Mouse (Mus musculus) C2C12 (cell line): ENCODE data around the gene Ccr1. TPM values are rescaled to one million over a fixed set of nuclear protein-coding genes. Genes with fewer than 3 reads are reported as not detected.
"Not testable (repeated sequence)": the region's sequence is repeated elsewhere in the genome, so short reads cannot be mapped to it uniquely, and the experiment has no call there.

Experiments
- H3K27me3 ChIP-seq: one replicate; pipeline ENCODE4 v1.6.1; 2011; ENCODE audit not compliant: control insufficient read depth, insufficient read depth, insufficient read length
- H3K36me3 ChIP-seq: one replicate; pipeline ENCODE4 v1.6.1; 2011; ENCODE audit not compliant: control insufficient read depth, insufficient read depth
- H3K4me3 ChIP-seq: one replicate; pipeline ENCODE4 v1.5.1; 2011; ENCODE audit warnings: mild to moderate bottlenecking, control low read depth; ENCODE audit not compliant: poor library complexity, insufficient read depth, severe bottlenecking
- H3K79me2 ChIP-seq: one replicate; pipeline ENCODE4 v1.6.1; 2011; ENCODE audit not compliant: control insufficient read depth, insufficient read depth
- H3K79me3 ChIP-seq: one replicate; pipeline ENCODE4 v1.6.1; 2011; ENCODE audit warnings: low read depth, control low read depth
- H3ac ChIP-seq: one replicate; pipeline ENCODE3; 2011; ENCODE audit warnings: low read depth; ENCODE audit not compliant: control insufficient read depth, insufficient read length
- CEBPB ChIP-seq: IDR thresholded peaks from one replicate; pipeline ENCODE4 v1.6.1; 2011; ENCODE audit warnings: low read depth, mild to moderate bottlenecking, control low read depth, moderate library complexity
- CTCF ChIP-seq: IDR thresholded peaks from one replicate; pipeline ENCODE4 v1.5.1; 2011; ENCODE audit not compliant: control insufficient read depth, insufficient read depth, insufficient read length
- FOSL1 ChIP-seq: IDR thresholded peaks from one replicate; pipeline ENCODE4 v1.8.0; 2011; ENCODE audit warnings: mild to moderate bottlenecking, low read length; ENCODE audit not compliant: poor library complexity, insufficient read depth, severe bottlenecking
- MAX ChIP-seq: IDR thresholded peaks from one replicate; pipeline ENCODE4 v1.6.1; 2011; ENCODE audit warnings: mild to moderate bottlenecking, control low read depth
- MYOD1 ChIP-seq: IDR thresholded peaks from one replicate; pipeline ENCODE4 v1.6.1; 2011; ENCODE audit warnings: low read depth; ENCODE audit not compliant: control insufficient read depth, insufficient read length
- MYOG ChIP-seq: IDR thresholded peaks from one replicate; pipeline ENCODE4 v1.6.1; 2011; ENCODE audit not compliant: control insufficient read depth, insufficient read length; ENCODE audit errors: extremely low read depth
- USF1 ChIP-seq: IDR thresholded peaks from one replicate; pipeline ENCODE4 v1.6.1; 2011; ENCODE audit warnings: low read depth, mild to moderate bottlenecking, control low read depth, moderate library complexity
- polyA plus RNA-seq: library from polyadenylated mRNA; unstranded; fragments of >200 nt; fragmentation: generic; extraction: Trizol; gene quantifications from one replicate; pipeline ENCODE4 v1.2.1, GENCODE M21; 2012; ENCODE audit warnings: missing spikeins

The Ccr1 gene
- polyA plus RNA-seq, 1 experiment, result 0.13 TPM

- no peaks in the 10 kb centered on the region for H3K36me3 ChIP-seq
- no peaks in the 10 kb centered on the region for H3K79me2 ChIP-seq
- H3K79me3 ChIP-seq, result no peaks in the 10 kb centered on the region
- no peak overlapping the region for H3K4me3 ChIP-seq
- H3ac ChIP-seq, result no peak overlapping the region
- TF ChIP-seq MYOD1 (no peak), CTCF (no peak), FOSL1 (no peak), MYOG (no peak), CEBPB (no peak), MAX (no peak), USF1 (no peak)
- no peaks in the 10 kb centered on the region for H3K27me3 ChIP-seq
Measured at GRCm38 (mm10) chr9:123928118-123928758, 40.3 kb downstream of the Ccr1 start.

GRCm38 (mm10) chr9:123927281-123927960, 41.1 kb downstream of the Ccr1 start:
- no peaks in the 10 kb centered on the region for H3K79me3 ChIP-seq

GRCm38 (mm10) chr9:123926041-123926440, 42.5 kb downstream of the Ccr1 start:
- H3K79me2 ChIP-seq, H3K4me3 ChIP-seq, H3K27me3 ChIP-seq, H3K79me3 ChIP-seq, H3K36me3 ChIP-seq, H3ac ChIP-seq: not testable (repeated sequence)

More at GRCm38 (mm10) chr9:123927281-123927960, 41.1 kb downstream of the Ccr1 start:
- Histone ChIP-seq H3K27me3 (no peaks in the 10 kb centered on the region), H3ac (no peak overlapping the region), H3K4me3 (no peak overlapping the region), H3K36me3 (no peaks in the 10 kb centered on the region), H3K79me2 (no peaks in the 10 kb centered on the region)
- TF ChIP-seq MYOD1 (no peak), MAX (no peak), USF1 (no peak), FOSL1 (no peak), MYOG (no peak), CTCF (no peak), CEBPB (no peak)

GRCm38 (mm10) chr9:123925101-123925946, 43.2 kb downstream of the Ccr1 start:
- TF ChIP-seq FOSL1, result no peak
- no peak for TF ChIP-seq CEBPB
- no peak for TF ChIP-seq CTCF
- no peak for TF ChIP-seq USF1
- TF ChIP-seq MYOG, result no peak
- no peak for TF ChIP-seq MYOD1
- TF ChIP-seq MAX, result no peak
- Histone ChIP-seq H3K27me3 (no peaks in the 10 kb centered on the region), H3K36me3 (no peaks in the 10 kb centered on the region), H3K79me3 (no peaks in the 10 kb centered on the region), H3ac (peak overlapping the region; percentile 4), H3K79me2 (no peaks in the 10 kb centered on the region), H3K4me3 (peak overlapping the region; percentile 30)

- no peak for TF ChIP-seq FOSL1
- TF ChIP-seq MYOG, result no peak
- no peaks in the 10 kb centered on the region for H3K36me3 ChIP-seq
- H3K79me2 ChIP-seq, result no peaks in the 10 kb centered on the region
- no peaks in the 10 kb centered on the region for H3K79me3 ChIP-seq
- H3K4me3 ChIP-seq, result peak overlapping the region; percentile 30
- no peaks in the 10 kb centered on the region for H3K27me3 ChIP-seq
- peak overlapping the region; percentile 62 for H3ac ChIP-seq
Measured at GRCm38 (mm10) chr9:123924589-123925066, 43.9 kb downstream of the Ccr1 start.

- H3ac ChIP-seq, H3K36me3 ChIP-seq, H3K79me3 ChIP-seq, H3K79me2 ChIP-seq, H3K27me3 ChIP-seq: not testable (repeated sequence)
- H3K4me3 ChIP-seq, result peak overlapping the region; percentile 38
Measured at GRCm38 (mm10) chr9:123924035-123924434, 44.5 kb downstream of the Ccr1 start.
